Mouse (Mus musculus) kidney, adult 2 months (tissue): ENCODE data around the gene Cebpe.

Source experiments
- CTCF ChIP-seq: fragments of 200-500 bp; conservative IDR thresholded peaks from 2 replicates; pipeline ENCODE4 v1.5.1; 2011; ENCODE audit warnings: low read depth, mild to moderate bottlenecking, control low read depth, low read length, moderate library complexity, mixed read lengths; ENCODE audit not compliant: insufficient read depth, insufficient read length
- POLR2A ChIP-seq: fragments of 200-500 bp; IDR thresholded peaks from one replicate; pipeline ENCODE4 v1.6.1; 2011; ENCODE audit warnings: low read depth, low read length, control low read depth

- no peak for TF ChIP-seq CTCF
- no peak for TF ChIP-seq POLR2A
Measured at GRCm38 (mm10) chr14:54715402-54715801, 3.4 kb upstream of the Cebpe start.
